Mouse (Mus musculus) lung, embryonic 16.5 days (tissue): ENCODE results near the gene Cabp4. TPM values are rescaled to one million over a fixed set of nuclear protein-coding genes. Genes with fewer than 3 reads are reported as not detected.

Source experiments
- ATAC-seq: fragments of 200-750 bp; cut with Nextera tagmentation; 2 replicates; pipeline ENCODE4 v1.8.0; 2017; ENCODE audit warnings: low read depth, mild to moderate bottlenecking, moderate library complexity
- H3K27ac ChIP-seq: fragments of 300-500 bp; sonication (generic); 2 replicates; pipeline ENCODE4 v1.5.1; 2014; ENCODE audit warnings: mild to moderate bottlenecking, control low read depth, low read length
- H3K27me3 ChIP-seq: fragments of 300-500 bp; sonication (generic); 2 replicates; pipeline ENCODE4 v1.6.1; 2014; ENCODE audit warnings: low read depth, low read length, mixed read lengths; ENCODE audit not compliant: control insufficient read depth, insufficient read depth
- H3K36me3 ChIP-seq: fragments of 300-500 bp; sonication (generic); 2 replicates; pipeline ENCODE4 v1.6.1; 2014; ENCODE audit warnings: low read length; ENCODE audit not compliant: control insufficient read depth, insufficient read depth
- H3K4me1 ChIP-seq: fragments of 300-500 bp; sonication (generic); replicated peaks from 2 replicates; pipeline ENCODE4 v1.6.1; 2014; ENCODE audit warnings: low read length, mixed read lengths; ENCODE audit not compliant: control insufficient read depth, insufficient read depth
- H3K4me2 ChIP-seq: fragments of 300-500 bp; sonication (generic); 2 replicates; pipeline ENCODE4 v1.6.1; 2014; ENCODE audit warnings: low read depth, low read length, control low read depth
- H3K4me3 ChIP-seq: fragments of 300-500 bp; sonication (generic); 2 replicates; pipeline ENCODE4 v1.5.1; 2014; ENCODE audit warnings: mild to moderate bottlenecking, low read length, control low read depth
- H3K9ac ChIP-seq: fragments of 300-500 bp; sonication (generic); 2 replicates; pipeline ENCODE4 v1.6.1; 2014; ENCODE audit warnings: low read length, control low read depth
- H3K9me3 ChIP-seq: fragments of 300-500 bp; sonication (generic); 2 replicates; pipeline ENCODE4 v1.6.1; 2016; ENCODE audit warnings: low read length; ENCODE audit not compliant: control insufficient read depth
- WGBS: fragments of 180-500 bp; shearing (Covaris S2); extraction: QIAGEN DNeasy Blood & Tissue Kit; methylation state at CpG from one replicate; pipeline ENCODE4 v1.1.7; 2014; 5-methylcytosine and 5-hydroxymethylcytosine counted together
- polyA plus RNA-seq: library from polyadenylated mRNA; unstranded; fragments of >200 nt; fragmentation: Nextera tagmentation; extraction: Ambion mirVana; gene quantifications from 2 replicates; pipeline ENCODE4 v1.2.1, GENCODE M21; 2015

Cabp4 gene
- polyA plus RNA-seq, 1 experiment from 2014 or later: not detected

GRCm38 (mm10) chr19:4149283-4149682 is 5.5 kb upstream of the Cabp4 start:
- Histone ChIP-seq H3K4me2 (peak overlapping the region; percentile 80), H3K4me1 (peaks cover 16% of the 10 kb centered on the region), H3K9me3 (no peaks in the 10 kb centered on the region), H3K4me3 (peak overlapping the region; percentile 84), H3K27ac (no peak overlapping the region), H3K9ac (peak overlapping the region; percentile 95), H3K36me3 (peaks cover 17% of the 10 kb centered on the region), H3K27me3 (no peaks in the 10 kb centered on the region)
- WGBS: 82% methylated on average over 11 of the region's 11 CpGs
- ATAC-seq: no peak

- Histone ChIP-seq H3K4me3 (peak overlapping the region; percentile 84), H3K9ac (peak overlapping the region; percentile 95), H3K4me2 (peak overlapping the region; percentile 80), H3K27me3 (no peaks in the 10 kb centered on the region), H3K4me1 (peaks cover 16% of the 10 kb centered on the region), H3K27ac (peak overlapping the region; percentile 58), H3K9me3 (no peaks in the 10 kb centered on the region), H3K36me3 (peaks cover 17% of the 10 kb centered on the region)
- WGBS: under 1% methylated on average over 7 of the region's 8 CpGs
- ATAC-seq: peak; percentile 33
These were observed 5.0 kb upstream of the Cabp4 start for GRCm38 (mm10) chr19:4148819-4149218.

GRCm38 (mm10) chr19:4148491-4148806 is 4.6 kb upstream of the Cabp4 start, which contains the start of gene Coro1b:
Coro1b (plus strand) TSS chr19:4148619.
- WGBS: under 1% methylated on average over 31 of the region's 33 CpGs
- H3K4me1 ChIP-seq: peaks cover 16% of the 10 kb centered on the region
- H3K9me3 ChIP-seq: no peaks in the 10 kb centered on the region
- peak within 1 kb of the TSS; percentile 58 for H3K27ac ChIP-seq
- peak within 1 kb of the TSS; percentile 80 for H3K4me2 ChIP-seq
- H3K9ac ChIP-seq: peak within 1 kb of the TSS; percentile 95
- peaks cover 15% of the 10 kb centered on the region for H3K36me3 ChIP-seq
- ATAC-seq: peak; percentile 98
- H3K27me3 ChIP-seq: no peaks in the 10 kb centered on the region
- peak within 1 kb of the TSS; percentile 84 for H3K4me3 ChIP-seq

GRCm38 (mm10) chr19:4147782-4148490 is 4.1 kb upstream of the Cabp4 start:
- Histone ChIP-seq H3K27ac (0 out of 2 replicates have a peak overlapping the region, but pooled peaks have one; percentile 29), H3K9ac (peak overlapping the region; percentile 95), H3K36me3 (peaks cover 15% of the 10 kb centered on the region), H3K4me1 (peaks cover 16% of the 10 kb centered on the region), H3K4me3 (peak overlapping the region; percentile 84), H3K4me2 (peak overlapping the region; percentile 80), H3K9me3 (no peaks in the 10 kb centered on the region), H3K27me3 (no peaks in the 10 kb centered on the region)
- 39% methylated on average over 9 of the region's 9 CpGs for WGBS
- peak; percentile 4 for ATAC-seq

GRCm38 (mm10) chr19:4147022-4147405 is 3.2 kb upstream of the Cabp4 start:
- 50% methylated on average over 3 of the region's 3 CpGs for WGBS
- Histone ChIP-seq H3K27ac (no peak overlapping the region; the same call in 1 of the 2 replicates), H3K4me3 (no peak overlapping the region), H3K9me3 (no peaks in the 10 kb centered on the region), H3K4me2 (no peak overlapping the region), H3K36me3 (peaks cover 15% of the 10 kb centered on the region), H3K27me3 (no peaks in the 10 kb centered on the region), H3K9ac (no peak overlapping the region), H3K4me1 (peaks cover 16% of the 10 kb centered on the region)
- ATAC-seq: no peak

- no peaks in the 10 kb centered on the region for H3K9me3 ChIP-seq
- H3K9ac ChIP-seq: no peak overlapping the region
- H3K4me2 ChIP-seq: no peak overlapping the region
- peaks cover 16% of the 10 kb centered on the region for H3K4me1 ChIP-seq
- no peak overlapping the region; the same call in 1 of the 2 replicates for H3K27ac ChIP-seq
- no peak overlapping the region for H3K4me3 ChIP-seq
- no peak for ATAC-seq
- H3K36me3 ChIP-seq: peaks cover 15% of the 10 kb centered on the region
- WGBS: 61% methylated on average over 12 of the region's 12 CpGs
- H3K27me3 ChIP-seq: no peaks in the 10 kb centered on the region
These were observed 2.7 kb upstream of the Cabp4 start for GRCm38 (mm10) chr19:4146366-4147021.

GRCm38 (mm10) chr19:4145936-4146335 is 2.1 kb upstream of the Cabp4 start:
- peaks cover 16% of the 10 kb centered on the region for H3K4me1 ChIP-seq
- no peak overlapping the region for H3K4me3 ChIP-seq
- H3K36me3 ChIP-seq: peaks cover 11% of the 10 kb centered on the region
- no peak for ATAC-seq
- H3K27me3 ChIP-seq: no peaks in the 10 kb centered on the region
- WGBS: 88% methylated on average over 5 of the region's 5 CpGs
- H3K27ac ChIP-seq: no peak overlapping the region
- H3K4me2 ChIP-seq: no peak overlapping the region
- no peak overlapping the region for H3K9ac ChIP-seq
- no peaks in the 10 kb centered on the region for H3K9me3 ChIP-seq

GRCm38 (mm10) chr19:4144550-4145498 is 991 bp upstream of the Cabp4 start:
- Histone ChIP-seq H3K27ac (no peak overlapping the region), H3K36me3 (peaks cover under 1% of the 10 kb centered on the region; the same call in 1 of the 2 replicates), H3K4me3 (no peak overlapping the region), H3K4me2 (no peak overlapping the region), H3K4me1 (peaks cover 14% of the 10 kb centered on the region), H3K27me3 (no peaks in the 10 kb centered on the region), H3K9me3 (no peaks in the 10 kb centered on the region), H3K9ac (no peak overlapping the region)
- 72% methylated on average over 16 of the region's 16 CpGs for WGBS
- ATAC-seq: no peak
